Mouse (Mus musculus): ENCODE data around the gene Pck1. TPM values are rescaled to one million over a fixed set of nuclear protein-coding genes. Genes with fewer than 3 reads are reported as not detected.

Gene Pck1
- polyA plus RNA-seq, 1 experiment from 2014 or later = 1.6 TPM

DNA sequence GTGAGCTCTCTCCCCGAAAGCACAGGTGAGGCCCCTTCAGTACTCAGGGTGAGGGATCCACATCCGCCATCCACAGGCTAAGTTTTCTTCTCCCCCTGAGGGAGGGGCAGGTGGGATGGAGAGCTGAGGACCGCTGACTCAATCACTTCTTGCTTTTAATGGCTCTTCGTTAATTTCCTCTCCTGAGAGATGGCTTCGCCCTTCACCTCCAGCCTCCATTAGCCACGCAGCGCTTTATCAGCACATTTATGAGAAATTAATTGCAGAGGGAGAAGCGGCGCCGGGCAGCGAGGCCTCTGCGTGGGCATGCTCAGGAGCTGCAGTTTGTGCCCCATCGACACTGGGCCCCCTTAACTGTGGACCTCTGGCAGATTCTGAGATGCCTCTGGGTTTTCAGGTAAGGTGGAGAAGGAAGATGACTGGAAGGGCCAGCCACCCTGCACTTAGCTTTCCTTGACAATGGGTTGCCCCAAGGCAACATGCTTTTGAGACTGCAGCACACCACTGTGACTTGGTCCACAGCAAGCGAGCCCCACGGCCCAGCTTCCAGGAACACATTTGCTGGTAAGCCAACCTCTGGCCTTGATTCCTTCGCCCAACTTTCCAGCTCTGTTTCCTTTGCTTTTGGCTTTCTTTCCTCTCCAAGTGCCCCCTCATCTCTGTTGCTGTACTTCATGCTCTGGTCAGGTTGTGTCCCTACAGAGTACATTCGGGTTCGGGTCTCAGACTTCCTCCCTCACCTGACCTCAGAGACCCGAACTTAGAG is 50.3 kb downstream of the Pck1 start:
- no peak for DNase-seq (ENCODE audit: low spot score)

DNA sequence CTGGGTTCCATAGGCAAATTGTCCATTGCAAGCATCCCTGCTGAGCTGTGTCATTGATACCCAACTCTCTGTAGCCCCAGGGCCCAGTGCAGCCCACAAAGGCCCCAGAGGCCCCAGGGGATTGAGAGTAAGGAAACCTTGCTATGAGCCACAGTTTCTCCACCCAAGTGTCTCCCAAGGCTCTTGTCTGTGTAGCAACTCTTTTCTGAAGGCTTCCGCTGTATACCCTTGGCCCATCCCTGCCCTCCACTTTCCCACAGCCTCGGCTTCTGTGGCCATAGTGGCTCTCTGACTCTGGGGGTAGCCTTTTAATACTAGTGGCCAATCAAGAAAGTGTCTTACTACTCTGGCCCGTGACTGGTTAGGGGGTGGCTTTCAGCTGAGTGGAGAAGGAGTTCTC is 50.9 kb downstream of the Pck1 start:
- DNase-seq (ENCODE audit: low spot score) = no peak

DNA sequence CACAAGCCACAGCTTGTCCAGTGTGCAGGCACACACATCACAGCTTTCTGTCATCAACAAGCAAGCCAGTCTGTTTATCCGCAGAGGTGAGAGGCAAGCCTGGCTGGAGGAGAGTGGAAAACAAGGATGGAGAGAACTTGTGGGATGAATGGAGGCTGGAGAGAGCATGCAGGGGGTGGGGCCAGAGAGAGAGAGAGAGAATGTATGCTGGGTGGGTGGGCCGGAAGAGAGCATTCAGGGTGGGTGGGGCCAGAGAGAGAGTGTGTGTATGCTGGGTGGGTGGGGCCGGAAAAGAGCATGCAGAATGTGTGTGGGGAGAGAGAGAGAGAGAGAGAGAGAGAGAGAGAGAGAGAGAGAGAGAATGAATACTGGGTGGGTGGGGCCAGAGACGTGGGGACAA is 51.8 kb downstream of the Pck1 start:
- no peak for DNase-seq (ENCODE audit: low spot score)

DNA sequence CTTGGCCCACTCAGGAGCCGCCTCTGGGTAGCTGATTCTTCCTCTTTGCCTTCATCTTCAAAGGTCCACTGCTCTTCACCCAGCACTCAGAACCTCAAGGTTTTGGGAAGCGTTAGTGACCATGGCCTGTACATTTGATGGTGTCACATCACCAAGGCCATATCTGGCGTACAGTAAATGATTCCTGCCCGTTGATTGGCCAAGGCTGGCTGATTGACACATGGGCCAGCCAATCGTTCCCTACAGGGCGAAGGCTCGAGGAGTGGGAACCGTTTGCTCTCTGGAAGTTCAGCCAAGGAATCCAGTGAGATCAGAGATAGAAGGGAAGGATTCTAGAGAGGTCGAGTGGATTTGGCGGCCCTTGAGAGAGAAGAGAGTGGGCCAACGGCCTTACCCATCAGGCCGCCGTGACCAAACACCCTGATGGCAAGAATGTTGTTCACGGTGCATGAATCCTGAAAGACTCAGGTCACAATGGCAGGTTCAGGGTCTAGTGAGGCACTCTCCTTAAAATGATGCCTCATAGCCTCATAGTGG is 52.8 kb downstream of the Pck1 start:
- DNase-seq (ENCODE audit: low spot score) = no peak

DNA sequence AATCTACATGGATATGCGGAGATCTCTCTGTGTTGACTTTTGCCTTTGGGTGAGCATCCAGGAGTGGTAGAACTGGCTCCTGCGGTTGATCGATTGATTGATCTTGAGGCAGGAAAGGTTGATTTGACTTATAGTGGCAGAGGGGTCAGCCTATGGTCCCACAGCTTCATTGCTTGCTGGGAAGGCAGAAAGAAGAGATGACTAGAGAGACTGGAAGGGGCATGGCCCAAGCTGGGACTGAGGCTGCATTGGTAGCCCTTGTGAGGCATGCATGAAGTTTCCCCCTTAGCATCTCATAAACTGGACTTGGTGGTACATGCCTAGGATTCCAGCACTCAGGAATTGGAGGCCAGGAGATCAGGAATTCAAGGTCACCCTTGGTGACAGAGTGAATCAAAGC is 54.2 kb downstream of the Pck1 start:
- DNase-seq (ENCODE audit: low spot score) = no peak

Other genes starting within 250 kb of the Pck1 start
- gene Bmp7, start 212.7 kb upstream of the Pck1 start, polyA plus RNA-seq (2015; fragmentation: Nextera tagmentation; extraction: Ambion mirVana) = 7.7 and 8.1 TPM in 2 replicates
- 66.2 and 75.4 TPM in 2 replicates for gene Spo11, start 175.3 kb upstream of the Pck1 start, polyA plus RNA-seq (2015; fragmentation: Nextera tagmentation; extraction: Ambion mirVana)
- gene Rae1, start 152.9 kb upstream of the Pck1 start, polyA plus RNA-seq (2015; fragmentation: Nextera tagmentation; extraction: Ambion mirVana) = 138 and 142 TPM in 2 replicates
- 144 and 151 TPM in 2 replicates for gene Rbm38, start 132.6 kb upstream of the Pck1 start, polyA plus RNA-seq (2015; fragmentation: Nextera tagmentation; extraction: Ambion mirVana)
- gene Ctcfl, start 33.5 kb upstream of the Pck1 start, polyA plus RNA-seq (2015; fragmentation: Nextera tagmentation; extraction: Ambion mirVana) = 0.21 and 0.26 TPM in 2 replicates
- gene Zbp1, start 65.9 kb downstream of the Pck1 start, polyA plus RNA-seq (2015; fragmentation: Nextera tagmentation; extraction: Ambion mirVana) = 42.1 and 52.8 TPM in 2 replicates
- gene Pmepa1, start 123.5 kb downstream of the Pck1 start, polyA plus RNA-seq (2015; fragmentation: Nextera tagmentation; extraction: Ambion mirVana) = 3.1 and 4.2 TPM in 2 replicates

Data from thymus, postnatal 0 days (tissue).